Mouse (Mus musculus): ENCODE measurements around the gene Papolb.

- peak; percentile 60 for TF ChIP-seq CTCF (IDR thresholded peaks at IDR 0.05; ENCODE audit: low read depth)
- TF ChIP-seq EP300 (IDR thresholded peaks at IDR 0.05; ENCODE audit: low read depth), result no peak
These were observed 30.9 kb downstream of the Papolb start for GRCm38 (mm10) chr5:142498964-142499363.
